Mouse (Mus musculus): ENCODE data around the gene Sgcg.

The Sgcg gene

DNA sequence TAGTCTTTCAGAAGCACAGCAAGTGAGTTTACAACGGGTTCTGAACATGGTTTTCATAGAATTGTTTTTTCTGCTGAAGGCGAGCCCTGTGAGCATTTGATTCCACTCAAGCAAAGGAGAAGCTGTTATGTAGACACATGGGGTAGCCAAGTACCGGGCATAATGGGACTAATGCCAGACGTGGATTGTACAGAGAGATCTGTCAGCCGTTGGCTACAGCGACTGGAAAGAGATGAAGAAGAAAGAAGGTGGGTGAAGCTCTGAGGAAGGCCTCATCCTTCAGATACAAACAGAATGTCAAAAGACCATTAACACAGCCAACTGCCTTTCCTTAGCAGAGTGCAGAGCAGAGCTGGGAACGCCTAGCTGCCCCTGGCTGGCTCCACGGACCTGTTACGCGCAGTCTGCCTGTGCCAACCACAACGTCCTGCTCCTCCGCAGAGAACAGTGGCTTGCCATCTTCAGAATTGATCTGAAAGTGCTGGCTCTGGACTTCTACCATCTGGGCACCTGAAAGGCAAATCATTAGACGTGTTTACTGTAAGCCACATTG is 26.2 kb downstream of the Sgcg start:
- no peak for DNase-seq (ENCODE audit: low read depth, low spot score)

DNA sequence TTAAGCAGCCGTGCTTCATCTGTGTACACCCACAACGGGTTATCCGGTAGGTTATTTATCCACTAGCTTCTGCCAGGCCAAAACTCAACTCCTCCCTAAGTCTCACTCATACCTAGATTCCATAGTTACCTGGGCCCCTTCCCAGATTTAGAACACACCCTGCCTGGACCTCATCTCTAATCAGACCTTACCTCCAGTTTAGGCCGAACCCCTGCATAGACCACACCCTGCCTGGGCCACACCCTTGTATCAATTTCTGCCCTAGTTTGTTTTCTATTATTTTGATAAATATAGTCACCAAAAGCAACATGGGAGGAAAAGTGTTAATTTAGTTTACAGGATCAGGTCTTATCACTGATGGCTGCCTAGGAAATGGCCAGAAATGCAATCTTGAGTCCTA is 28.1 kb downstream of the Sgcg start:
- DNase-seq (ENCODE audit: low read depth, low spot score), result no peak

DNA sequence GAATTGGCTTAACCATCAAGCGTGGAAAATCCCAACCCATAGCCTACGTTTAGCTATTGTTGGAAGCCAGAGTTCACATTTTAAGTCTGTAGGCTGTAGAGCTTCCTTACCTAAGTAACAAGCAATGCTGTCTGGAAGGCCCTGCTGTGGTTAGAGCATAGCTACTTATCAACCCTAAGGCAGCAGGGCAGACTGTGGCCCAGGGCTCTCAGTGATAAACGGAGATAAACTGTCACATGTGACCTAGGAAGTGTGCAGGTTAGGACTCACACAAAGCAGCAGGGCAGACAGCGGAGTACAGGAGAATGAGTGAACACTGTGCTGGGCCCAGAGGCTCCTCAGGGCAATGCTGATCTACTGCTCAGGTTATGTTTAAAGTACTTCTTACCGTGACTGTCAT is 28.5 kb downstream of the Sgcg start:
- no peak for DNase-seq (ENCODE audit: low read depth, low spot score)

DNA sequence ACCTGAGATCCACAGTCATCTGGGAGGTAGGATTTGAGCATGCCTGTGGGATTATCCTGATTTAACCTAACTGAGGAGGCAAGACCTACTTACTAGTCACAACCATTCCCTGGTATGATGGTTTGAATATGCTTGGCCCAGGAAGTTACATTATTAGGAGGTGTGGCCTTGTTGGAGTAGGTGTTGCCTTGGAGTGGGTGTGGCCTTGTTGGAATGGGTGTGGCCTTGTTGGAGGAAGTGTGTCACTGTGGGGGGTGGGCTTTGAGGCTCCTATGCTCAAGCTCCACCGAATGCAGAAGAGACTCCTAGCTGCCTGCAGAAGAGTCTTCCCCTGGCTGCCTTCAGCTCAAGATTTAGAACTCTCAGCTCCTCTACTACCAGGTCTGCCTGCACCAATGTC is 32.1 kb downstream of the Sgcg start:
- DNase-seq (ENCODE audit: low read depth, low spot score), result no peak

DNA sequence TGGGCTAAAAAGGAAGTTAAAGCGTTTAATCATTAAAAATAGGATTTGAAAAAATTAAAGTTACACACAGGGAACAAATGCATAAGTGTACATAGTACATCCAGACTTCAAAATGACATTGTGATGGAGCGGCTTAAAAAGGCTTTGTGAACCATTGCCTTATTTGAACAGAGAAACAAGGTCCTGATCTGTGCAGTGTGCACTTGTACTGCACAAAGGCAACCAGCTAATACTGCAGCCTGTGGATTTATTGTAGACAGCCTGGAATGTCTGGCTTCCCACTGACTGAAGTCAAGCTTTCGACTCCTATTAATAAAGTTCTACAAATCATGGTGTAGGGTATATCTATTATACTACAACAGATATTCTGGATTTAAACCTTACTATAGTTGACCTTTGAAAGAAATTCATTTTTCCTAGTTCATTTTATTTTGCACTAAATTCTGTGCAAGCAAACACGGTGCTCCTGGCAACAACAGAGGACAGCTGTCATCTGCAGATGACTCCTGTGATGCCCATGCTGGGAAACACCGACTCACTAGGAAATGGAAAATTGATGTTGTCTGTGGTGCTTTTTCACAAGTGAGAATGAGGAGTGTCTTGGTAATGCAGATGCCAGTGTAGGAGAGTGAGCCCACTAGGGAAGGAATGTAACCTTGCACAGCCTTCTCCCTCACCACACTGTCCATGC is 33.8 kb downstream of the Sgcg start:
- no peak for DNase-seq (ENCODE audit: low read depth, low spot score)

DNA sequence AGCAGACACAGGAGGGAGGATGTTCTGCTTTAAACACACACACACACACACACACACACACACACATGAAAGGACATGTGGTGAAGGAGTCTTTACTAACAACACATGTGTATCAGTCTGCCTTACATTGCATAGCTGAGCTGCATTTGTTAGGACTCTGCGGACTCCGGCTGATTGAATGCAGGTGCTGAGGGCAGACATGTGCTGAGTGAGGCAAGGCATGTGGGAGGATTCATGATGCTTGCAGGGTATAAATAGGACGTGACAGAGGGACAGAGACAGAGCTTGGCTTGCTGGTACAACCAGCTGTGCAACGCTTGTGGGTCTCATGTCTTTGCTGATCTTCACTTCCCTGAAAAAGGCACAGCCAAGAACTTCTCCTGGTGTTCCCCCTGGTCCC is 34.5 kb downstream of the Sgcg start:
- peak; percentile 29 for DNase-seq (ENCODE audit: low read depth, low spot score)

DNA sequence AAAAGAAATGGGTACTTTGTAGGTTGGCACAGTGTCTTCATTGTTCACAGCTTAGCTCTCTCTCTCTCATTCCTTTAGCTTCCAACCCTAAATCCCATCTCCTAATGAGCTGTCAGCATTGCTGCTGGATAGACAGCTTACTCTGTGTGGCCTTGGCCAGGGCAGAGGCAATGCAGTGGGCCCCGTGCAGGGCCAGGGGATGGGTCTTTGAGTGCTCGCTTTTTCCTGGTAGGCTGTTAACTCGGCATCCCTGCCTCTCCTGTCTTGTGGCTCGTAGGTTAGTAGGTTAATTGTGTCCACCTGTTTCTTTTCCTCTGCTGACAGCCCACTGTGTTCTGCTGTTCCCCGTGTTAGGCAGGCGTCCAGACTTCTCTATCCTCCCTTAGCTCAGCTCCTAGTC is 35.8 kb downstream of the Sgcg start:
- DNase-seq (ENCODE audit: low read depth, low spot score), result no peak

DNA sequence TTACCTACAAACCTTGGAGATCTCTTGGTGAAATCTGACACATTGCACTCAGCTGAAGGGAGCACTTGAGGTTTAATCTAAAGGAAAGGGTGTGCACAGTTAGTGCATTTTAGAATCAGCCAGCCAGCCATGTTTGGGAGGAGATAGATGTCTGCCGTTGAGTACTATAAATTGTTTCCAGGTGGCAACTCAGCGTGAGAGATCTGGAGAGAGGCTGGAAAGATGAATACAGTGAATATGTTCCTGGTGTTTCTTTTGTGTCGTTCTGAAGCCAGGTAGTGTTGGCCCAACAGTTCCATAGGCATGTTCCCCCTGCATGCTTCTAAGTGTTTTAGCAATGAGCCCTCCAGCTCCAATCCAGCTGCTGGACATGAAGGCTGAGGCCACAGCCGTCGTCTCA is 37.1 kb downstream of the Sgcg start:
- no peak for DNase-seq (ENCODE audit: low read depth, low spot score)

DNA sequence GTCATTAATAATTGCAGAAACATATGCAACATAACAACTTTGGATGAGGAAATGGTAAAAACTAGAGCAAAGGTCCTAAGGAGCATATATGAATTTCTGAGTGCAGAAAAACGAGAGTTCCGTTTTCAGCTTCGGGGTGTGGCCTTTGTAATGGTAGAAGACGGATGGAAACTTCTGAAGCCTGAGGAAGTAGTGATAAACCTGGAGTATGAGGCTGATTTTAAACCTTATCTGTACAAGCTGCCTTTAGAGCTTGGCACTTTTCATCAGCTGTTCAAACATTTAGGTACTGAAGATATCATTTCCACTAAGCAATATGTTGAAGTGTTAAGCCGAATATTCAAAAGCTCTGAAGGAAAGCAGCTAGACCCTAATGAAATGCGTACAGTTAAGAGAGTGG is 46.5 kb downstream of the Sgcg start:
- DNase-seq (ENCODE audit: low read depth, low spot score), result no peak

DNA sequence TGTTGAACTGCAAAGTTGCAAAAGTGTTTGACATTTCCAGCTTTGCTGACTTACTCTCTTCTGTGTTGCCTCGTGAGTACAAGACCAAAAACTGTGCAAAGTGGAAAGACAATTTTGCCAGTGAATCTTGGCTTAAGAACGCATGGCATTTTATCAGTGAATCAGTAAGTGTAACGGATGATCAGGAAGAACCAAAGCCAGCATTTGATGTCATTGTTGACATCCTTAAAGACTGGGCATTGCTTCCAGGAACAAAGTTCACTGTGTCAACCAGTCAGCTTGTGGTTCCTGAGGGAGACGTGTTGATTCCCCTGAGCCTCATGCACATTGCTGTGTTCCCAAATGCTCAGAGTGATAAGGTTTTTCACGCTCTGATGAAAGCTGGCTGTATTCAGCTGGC is 48.2 kb downstream of the Sgcg start:
- DNase-seq (ENCODE audit: low read depth, low spot score), result no peak

DNA sequence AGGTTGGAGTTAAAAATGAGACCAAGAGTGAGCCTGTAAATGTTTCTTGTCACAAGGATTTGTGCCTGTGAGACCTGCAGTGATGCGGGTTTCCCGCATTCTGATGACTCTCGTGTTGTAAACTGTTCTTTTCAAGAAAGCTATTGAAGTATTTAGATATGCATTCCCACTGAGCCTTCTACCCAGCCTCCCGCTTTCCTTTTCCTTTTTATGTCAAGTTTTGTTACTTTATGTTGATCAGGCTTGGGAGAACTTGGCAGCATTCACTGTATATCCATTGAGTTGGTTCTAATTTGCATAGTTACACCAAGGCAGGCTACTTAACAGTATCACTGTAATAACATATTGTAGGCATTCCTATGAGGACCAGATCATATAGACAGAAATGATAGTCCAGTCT is 63.9 kb downstream of the Sgcg start:
- DNase-seq (ENCODE audit: low read depth, low spot score), result no peak

DNA sequence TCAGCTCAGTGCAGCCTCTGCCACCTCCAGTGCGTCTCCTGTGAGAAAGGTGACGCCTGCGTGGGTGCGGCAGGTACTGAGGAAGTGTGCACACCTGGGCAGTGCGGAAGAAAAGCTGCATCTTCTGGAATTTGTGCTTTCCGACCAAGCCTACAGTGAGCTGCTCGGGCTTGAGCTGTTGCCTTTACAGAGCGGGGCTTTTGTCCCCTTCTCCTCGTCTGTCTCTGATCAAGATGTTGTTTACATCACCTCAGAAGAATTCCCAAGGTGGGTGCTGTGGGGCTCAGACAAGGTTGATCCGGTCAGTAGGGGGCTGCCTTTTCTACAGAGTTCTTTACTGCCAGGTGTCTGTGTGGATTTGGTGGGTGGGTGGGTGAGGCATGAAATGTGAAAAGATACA is 66.0 kb downstream of the Sgcg start:
- no peak for DNase-seq (ENCODE audit: low read depth, low spot score)

DNA sequence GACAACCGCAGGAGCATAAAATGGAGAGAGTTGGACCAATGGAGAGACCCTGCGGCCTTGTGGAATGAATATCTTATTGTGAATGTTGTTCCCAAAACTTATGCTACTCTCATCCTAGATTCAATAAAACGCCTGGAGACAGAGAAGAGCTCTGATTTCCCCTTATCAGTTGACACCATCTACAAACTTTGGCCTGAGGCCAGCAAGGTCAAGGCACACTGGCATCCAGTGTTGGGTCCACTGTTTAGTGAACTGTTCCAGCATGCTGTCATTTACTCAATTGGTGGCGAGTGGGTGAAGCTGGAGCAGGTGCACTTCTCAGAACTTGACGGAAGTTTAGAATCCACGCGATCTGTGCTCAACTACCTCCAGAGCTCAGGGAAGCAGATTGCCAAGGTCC is 66.4 kb downstream of the Sgcg start:
- no peak for DNase-seq (ENCODE audit: low read depth, low spot score)

DNA sequence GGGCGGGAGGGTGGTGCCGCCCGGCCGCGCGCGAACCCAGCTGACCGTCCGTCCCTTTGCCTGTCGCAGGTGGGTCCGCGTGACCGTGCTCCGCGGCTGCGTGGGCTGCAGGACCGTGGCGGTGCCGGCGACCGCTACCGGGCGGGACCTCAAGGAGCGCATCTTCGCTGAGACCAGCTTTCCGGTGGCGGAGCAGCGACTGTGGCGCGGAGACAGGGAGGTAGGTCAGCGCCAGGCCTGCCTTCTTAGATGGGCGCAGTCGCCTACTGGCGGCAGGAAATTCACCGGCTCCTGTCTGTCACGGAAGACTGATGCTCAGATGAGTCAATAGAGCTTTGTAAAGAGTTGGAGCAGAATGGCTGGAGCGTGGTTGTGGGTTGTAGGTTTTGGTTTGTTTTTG is 85.1 kb downstream of the Sgcg start:
- no peak for DNase-seq (ENCODE audit: low read depth, low spot score)

DNA sequence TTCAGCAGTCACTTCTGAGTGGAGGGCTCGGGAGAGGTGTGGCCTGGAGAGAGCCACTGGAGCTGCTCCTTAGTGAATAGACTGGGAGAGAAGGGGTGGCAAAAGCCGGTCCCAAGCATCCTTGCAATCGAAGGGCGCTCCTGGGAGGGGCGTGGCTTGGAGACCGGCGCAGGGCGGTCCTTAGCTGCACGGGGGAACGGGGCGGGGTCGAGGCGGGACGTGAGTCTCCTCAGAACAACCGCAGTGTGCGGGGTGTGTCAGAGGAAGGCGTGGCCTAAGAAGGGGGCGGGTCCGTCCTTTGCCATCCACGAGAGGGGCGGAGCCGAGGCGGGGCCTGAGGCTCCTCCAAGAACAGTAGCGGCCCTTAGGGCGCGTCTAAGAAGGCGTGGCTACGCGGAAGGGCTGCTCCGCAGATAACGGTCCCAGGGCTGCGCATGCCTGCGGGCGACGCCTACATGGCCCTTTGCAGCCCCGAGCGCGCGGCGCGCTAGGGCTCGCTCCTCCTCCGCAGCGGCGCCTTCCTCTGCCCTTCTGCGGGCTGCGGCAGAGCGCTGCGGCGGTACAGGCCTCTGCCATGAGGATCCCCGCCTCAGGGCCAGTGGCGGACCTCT is 85.6 kb downstream of the Sgcg start:
- peak; percentile 99 for DNase-seq (ENCODE audit: low read depth, low spot score)

DNA sequence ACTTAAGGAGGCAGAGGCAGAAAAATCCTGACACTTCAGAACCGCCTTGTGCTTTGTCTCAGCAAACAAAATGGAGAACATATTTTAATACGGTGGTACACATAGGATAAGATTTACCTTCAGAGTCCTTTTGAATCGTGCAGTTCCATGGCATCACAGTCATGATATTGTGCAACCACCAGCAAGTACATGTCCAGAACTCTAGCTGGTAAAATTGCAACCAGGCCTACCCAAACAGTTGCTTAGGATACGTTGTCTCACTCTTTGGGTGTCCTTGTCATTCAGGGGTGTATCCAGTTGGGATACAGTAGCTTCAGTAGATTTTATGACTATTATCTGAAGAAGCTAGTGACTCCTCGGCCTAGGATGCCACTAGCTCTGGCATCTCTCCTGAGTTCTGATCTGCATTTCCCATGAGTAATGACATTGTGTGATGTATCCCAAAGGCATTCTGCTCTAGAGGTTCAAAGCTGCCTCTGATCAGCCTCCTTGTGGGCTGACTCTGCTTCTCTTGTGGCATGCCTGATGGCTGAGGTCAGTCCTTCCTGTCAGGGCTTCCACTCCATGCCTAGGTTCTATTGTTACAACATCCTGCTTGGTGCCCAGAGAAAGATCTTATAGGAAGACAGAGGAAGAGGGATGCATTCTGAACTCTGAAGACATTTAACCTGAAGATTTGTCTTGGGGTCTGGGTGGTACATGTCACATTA is 86.9 kb downstream of the Sgcg start:
- DNase-seq (ENCODE audit: low read depth, low spot score), result no peak
